Mouse (Mus musculus) effector memory CD4-positive, alpha-beta T cell, adult 5 months (primary cell): Measurements from ENCODE around the gene Bend4. TPM values are rescaled to one million over a fixed set of nuclear protein-coding genes. Genes with fewer than 3 reads are reported as not detected.

Source experiments
- polyA plus RNA-seq: library from polyadenylated mRNA; unstranded; fragments of 100-300 nt; shearing (Covaris generic); gene quantifications from one replicate; pipeline ENCODE4 v1.2.1, GENCODE M21; 2017

Gene Bend4
- 1.3 TPM for polyA plus RNA-seq

DNA sequence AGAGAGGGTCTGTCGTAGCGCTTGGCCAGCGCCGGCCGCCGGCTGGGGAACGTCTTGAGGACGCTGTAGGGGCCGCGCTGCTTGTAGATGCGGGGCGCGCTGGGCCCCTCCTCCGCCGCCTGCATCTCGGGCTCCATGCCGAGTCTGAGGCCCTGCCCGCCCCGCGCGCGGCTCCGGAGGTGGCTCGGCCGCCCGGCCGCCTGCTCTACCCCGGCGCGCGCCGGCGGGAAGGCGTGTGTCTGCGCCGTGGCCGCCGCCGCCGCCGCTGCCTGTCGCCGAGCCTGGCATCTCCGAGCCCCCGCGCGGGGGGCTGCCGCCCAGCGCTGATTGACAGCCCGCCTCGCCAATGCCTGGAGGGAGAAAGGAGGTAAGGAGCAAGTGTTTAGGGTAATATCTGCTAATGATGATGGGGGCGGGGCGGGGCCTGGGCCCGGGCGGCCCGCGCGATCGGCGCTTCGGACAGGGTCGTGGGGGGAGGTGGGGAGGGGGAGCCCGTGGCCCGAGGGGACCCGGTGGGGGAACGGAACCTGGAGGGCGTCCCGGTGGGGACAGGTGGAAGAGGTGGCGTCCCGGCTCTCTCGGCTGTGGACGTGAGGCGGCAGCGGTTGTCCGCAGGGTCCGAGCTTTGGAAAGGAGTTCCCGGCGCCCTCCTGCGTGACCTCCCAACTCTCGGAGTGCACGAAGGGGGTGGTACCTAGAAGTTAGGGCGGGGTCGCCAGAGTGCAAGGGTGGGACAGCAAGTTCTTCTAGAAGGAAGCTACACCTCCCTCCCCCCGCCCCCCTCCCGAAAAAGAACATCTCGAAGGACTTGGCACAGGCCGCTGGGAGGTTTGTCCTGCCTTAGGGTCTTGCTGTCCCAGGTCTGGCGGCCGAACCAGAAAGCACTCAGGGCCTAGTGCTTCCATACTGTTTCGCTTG lies at the start of gene Bend4:
Bend4 (minus strand) TSS at position 868 of the 918 bp plus-strand sequence.

Other genes starting within 250 kb of the Bend4 start
- 69.4 TPM for gene Tmem33, start 167.7 kb downstream of the Bend4 start, polyA plus RNA-seq
- gene Slc30a9, start 121.4 kb downstream of the Bend4 start, polyA plus RNA-seq, result 64.3 TPM
- 0.14 TPM for gene Shisa3, start 179.6 kb upstream of the Bend4 start, polyA plus RNA-seq